ENCODE assay signal across 8 mouse cellular contexts in the genomic region with DNA sequence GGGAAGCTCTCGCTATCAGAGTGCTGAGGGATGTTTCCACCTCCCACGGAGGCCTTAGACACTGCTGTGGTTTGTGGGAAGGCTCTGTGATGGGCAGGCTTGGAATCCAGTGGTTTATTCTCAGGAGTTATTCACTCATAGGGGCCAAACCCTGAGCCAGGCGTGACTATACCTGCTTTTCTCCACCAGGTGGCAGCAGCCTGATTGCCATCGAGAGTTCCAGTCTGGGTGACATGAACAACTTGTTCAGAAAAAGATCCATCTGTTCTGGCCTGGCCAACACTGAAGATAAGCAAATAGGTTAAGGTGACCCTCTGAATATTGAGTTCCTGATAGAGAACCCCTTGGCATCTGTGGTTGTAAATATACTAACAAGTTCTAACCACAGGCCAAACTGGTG. TPM values are rescaled to one million over a fixed set of nuclear protein-coding genes. Genes with fewer than 3 reads are reported as not detected.
DNase-seq lines count a peak whose midpoint lies in the region; ATAC-seq and TF ChIP-seq lines count a peak whose summit lies in the region.

No protein-coding gene starts in this region.

- TF ChIP-seq POLR2A in bone marrow macrophage, adult 2 months (IDR thresholded peaks at IDR 0.05; ENCODE audit: borderline replicate concordance, low read depth, low read length): no peak
- TF ChIP-seq POLR2A in embryonic fibroblast, embryonic 13.5 days (IDR thresholded peaks at IDR 0.05; ENCODE audit: low read depth, low read length): no peak

- H3K4me1 ChIP-seq in hindbrain, embryonic 10.5 days (replicated peaks): peaks cover 23% of the 10 kb centered on the region
- no peaks in the 10 kb centered on the region for H3K4me1 ChIP-seq in hindbrain, embryonic 13.5 days (replicated peaks)
- peaks cover 33% of the 10 kb centered on the region for H3K4me1 ChIP-seq in bone marrow macrophage, adult 2 months (ENCODE audit: control insufficient read depth, insufficient read depth, low read length)
- 0 out of 2 replicates have a peak, but pooled peaks cover 4% of the 10 kb centered on the region for H3K4me1 ChIP-seq in embryonic fibroblast, embryonic 13.5 days (ENCODE audit: control insufficient read depth, insufficient read depth, low read length)

- H3K9ac ChIP-seq in hindbrain, embryonic 13.5 days: no peak overlapping the region

- H3K27me3 ChIP-seq in hindbrain, embryonic 10.5 days (ENCODE audit: insufficient read depth, poor library complexity, severe bottlenecking): no peaks in the 10 kb centered on the region
- H3K27me3 ChIP-seq in hindbrain, embryonic 13.5 days: no peaks in the 10 kb centered on the region

- TF ChIP-seq CTCF in bone marrow macrophage, adult 2 months (IDR thresholded peaks at IDR 0.05; ENCODE audit: low read depth, low read length): peak; percentile 73
- peak; percentile 80 for TF ChIP-seq CTCF in embryonic fibroblast, embryonic 13.5 days (IDR thresholded peaks at IDR 0.05; ENCODE audit: borderline replicate concordance, insufficient read depth, low read length)

- peaks cover 22% of the 10 kb centered on the region for H3K36me3 ChIP-seq in hindbrain, embryonic 10.5 days
- peaks cover 14% of the 10 kb centered on the region for H3K36me3 ChIP-seq in hindbrain, embryonic 13.5 days

- no peak overlapping the region for H3K4me3 ChIP-seq in hindbrain, embryonic 10.5 days
- no peak overlapping the region for H3K4me3 ChIP-seq in hindbrain, embryonic 13.5 days
- H3K4me3 ChIP-seq in bone marrow macrophage, adult 2 months (ENCODE audit: insufficient read depth, low read length): no peak overlapping the region
- no peak overlapping the region for H3K4me3 ChIP-seq in embryonic fibroblast, embryonic 13.5 days (ENCODE audit: insufficient read depth, low read length)

- peak; percentile 76 for DNase-seq in hindbrain, embryonic 10.5 days (ENCODE audit: low spot score)
- DNase-seq in heart, postnatal 14 days: peak; percentile 69 to 87
- DNase-seq in layer of hippocampus, adult 9-11 months: peak; percentile 68
- peak; percentile 91 for DNase-seq in lung, postnatal 36 days
- peak; percentile 54 for DNase-seq in spleen, adult 12 weeks (ENCODE audit: low spot score)

- H3K27ac ChIP-seq in hindbrain, embryonic 10.5 days: no peak overlapping the region
- H3K27ac ChIP-seq in hindbrain, embryonic 13.5 days: no peak overlapping the region
- H3K27ac ChIP-seq in bone marrow macrophage, adult 2 months (ENCODE audit: insufficient read depth, low read depth, low read length): no peak overlapping the region
- H3K27ac ChIP-seq in embryonic fibroblast, embryonic 13.5 days (ENCODE audit: insufficient read depth, low read length): no peak overlapping the region

- WGBS in hindbrain, embryonic 10.5 days: 4% methylated on average over 4 of the region's 4 CpGs
- 4% methylated on average over 4 of the region's 4 CpGs for WGBS in hindbrain, embryonic 13.5 days

- H3K4me2 ChIP-seq in hindbrain, embryonic 13.5 days: no peak overlapping the region

- no peak; the same call in 1 of the 2 replicates for ATAC-seq in hindbrain, embryonic 13.5 days (ENCODE audit: low FRiP score)

- intact Hi-C loops in heart, postnatal 14 days (cut with DNase I): loop anchor here (1.0 to 5.0 kb wide), 2 partner anchors 64 to 166 kb away; no protein-coding TSS in a partner anchor

- H3K9me3 ChIP-seq in hindbrain, embryonic 10.5 days: no peaks in the 10 kb centered on the region
- no peaks in the 10 kb centered on the region for H3K9me3 ChIP-seq in hindbrain, embryonic 13.5 days

RNA-seq across cellular contexts. Expression of a gene that starts 19.3 kb away (rescaled TPM):
- polyA plus RNA-seq in hindbrain, embryonic 10.5 days (2016; fragmentation: Nextera tagmentation; extraction: Ambion mirVana): 222 and 248 TPM in 2 replicates
- polyA plus RNA-seq in hindbrain, embryonic 13.5 days (2015; fragmentation: Nextera tagmentation; extraction: Ambion mirVana): 175 and 186 TPM in 2 replicates
- 54.8 and 59.1 TPM in 2 replicates for polyA plus RNA-seq in bone marrow macrophage, adult 2 months (2012; ENCODE audit: insufficient read depth, insufficient read length, missing spikeins)
- 157 and 180 TPM in 2 replicates for polyA plus RNA-seq in embryonic fibroblast, embryonic 13.5 days (2011; ENCODE audit: insufficient read length, low read depth, missing spikeins)
- 100 to 1,000 TPM; 338 to 341 TPM for total RNA-seq in heart, postnatal 14 days (2021)

RNA-seq across cellular contexts. Expression of a gene that starts 26.4 kb away (rescaled TPM):
- polyA plus RNA-seq in hindbrain, embryonic 10.5 days (2016; fragmentation: Nextera tagmentation; extraction: Ambion mirVana): 16.7 and 17.2 TPM in 2 replicates
- 31.0 and 32.8 TPM in 2 replicates for polyA plus RNA-seq in hindbrain, embryonic 13.5 days (2015; fragmentation: Nextera tagmentation; extraction: Ambion mirVana)
- 47.7 and 51.5 TPM in 2 replicates for polyA plus RNA-seq in bone marrow macrophage, adult 2 months (2012; ENCODE audit: insufficient read depth, insufficient read length, missing spikeins)
- polyA plus RNA-seq in embryonic fibroblast, embryonic 13.5 days (2011; ENCODE audit: insufficient read length, low read depth, missing spikeins): 18.9 and 27.3 TPM in 2 replicates
- 10 to 100 TPM; 45.9 to 46.5 TPM for total RNA-seq in heart, postnatal 14 days (2021)

RNA-seq across cellular contexts. Expression of a gene that starts 37.4 kb away (rescaled TPM):
- polyA plus RNA-seq in hindbrain, embryonic 10.5 days (2016; fragmentation: Nextera tagmentation; extraction: Ambion mirVana): 1.1 and 1.4 TPM in 2 replicates
- polyA plus RNA-seq in hindbrain, embryonic 13.5 days (2015; fragmentation: Nextera tagmentation; extraction: Ambion mirVana): 1.6 and 1.8 TPM in 2 replicates
- 1.6 and 2.1 TPM in 2 replicates for polyA plus RNA-seq in bone marrow macrophage, adult 2 months (2012; ENCODE audit: insufficient read depth, insufficient read length, missing spikeins)
- 0.89 and 0.93 TPM in 2 replicates for polyA plus RNA-seq in embryonic fibroblast, embryonic 13.5 days (2011; ENCODE audit: insufficient read length, low read depth, missing spikeins)
- total RNA-seq in heart, postnatal 14 days (2021): under 1 TPM; 0.53 to 0.61 TPM
